Mouse (Mus musculus): ENCODE data around the gene Galnt18. TPM values are rescaled to one million over a fixed set of nuclear protein-coding genes. Genes with fewer than 3 reads are reported as not detected.

Gene Galnt18
- polyA plus RNA-seq, 1 experiment from 2014 or later = 6.8 TPM

GRCm38 (mm10) chr7:111791347-111791746 is 11.6 kb upstream of the Galnt18 start:
- Histone ChIP-seq H3K27me3 (ENCODE audit: low read depth, poor library complexity, severe bottlenecking) (no peaks in the 10 kb centered on the region), H3K4me3 (no peak overlapping the region), H3K4me1 (peaks cover 9% of the 10 kb centered on the region), H3K9me3 (replicated peaks) (no peaks in the 10 kb centered on the region), H3K27ac (replicated peaks) (peak overlapping the region; percentile 55; the same call in 1 of the 2 replicates), H3K36me3 (no peaks in the 10 kb centered on the region)
- WGBS = 40% methylated on average over 6 of the region's 6 CpGs
- DNase-seq (ENCODE audit: low spot score) = no peak

GRCm38 (mm10) chr7:111787921-111788320 is 8.1 kb upstream of the Galnt18 start:
- H3K27me3 ChIP-seq (ENCODE audit: low read depth, poor library complexity, severe bottlenecking) = no peaks in the 10 kb centered on the region
- H3K27ac ChIP-seq (replicated peaks) = no peak overlapping the region
- 87% methylated on average over 2 of the region's 2 CpGs for WGBS
- H3K36me3 ChIP-seq = no peaks in the 10 kb centered on the region
- H3K4me3 ChIP-seq = no peak overlapping the region
- H3K9me3 ChIP-seq (replicated peaks) = no peaks in the 10 kb centered on the region
- H3K4me1 ChIP-seq = peaks cover 9% of the 10 kb centered on the region
- no peak for DNase-seq (ENCODE audit: low spot score)

- H3K4me1 ChIP-seq = no peaks in the 10 kb centered on the region
- no peak overlapping the region for H3K4me3 ChIP-seq
- no peak for DNase-seq (ENCODE audit: low spot score)
- no peak overlapping the region for H3K27ac ChIP-seq (replicated peaks)
- no peaks in the 10 kb centered on the region for H3K9me3 ChIP-seq (replicated peaks)
- WGBS = 86% methylated on average over 8 of the region's 8 CpGs
- H3K36me3 ChIP-seq = no peaks in the 10 kb centered on the region
- H3K27me3 ChIP-seq (ENCODE audit: low read depth, poor library complexity, severe bottlenecking) = peaks cover 14% of the 10 kb centered on the region
Observed at GRCm38 (mm10) chr7:111785478-111785877, 5.7 kb upstream of the Galnt18 start.

GRCm38 (mm10) chr7:111782126-111782525 is 2.3 kb upstream of the Galnt18 start:
- Histone ChIP-seq H3K9me3 (replicated peaks) (no peaks in the 10 kb centered on the region), H3K4me1 (peaks cover 24% of the 10 kb centered on the region), H3K4me3 (no peak overlapping the region), H3K36me3 (no peaks in the 10 kb centered on the region), H3K27me3 (ENCODE audit: low read depth, poor library complexity, severe bottlenecking) (peaks cover 41% of the 10 kb centered on the region), H3K27ac (replicated peaks) (no peak overlapping the region)
- peak; percentile 65 for DNase-seq (ENCODE audit: low spot score)
- 60% methylated on average over 5 of the region's 5 CpGs for WGBS

GRCm38 (mm10) chr7:111781316-111781715 is 1.5 kb upstream of the Galnt18 start:
- no peak overlapping the region for H3K27ac ChIP-seq (replicated peaks)
- H3K9me3 ChIP-seq (replicated peaks) = no peaks in the 10 kb centered on the region
- DNase-seq (ENCODE audit: low spot score) = no peak
- peaks cover 24% of the 10 kb centered on the region for H3K4me1 ChIP-seq
- H3K4me3 ChIP-seq = no peak overlapping the region
- peaks cover 45% of the 10 kb centered on the region for H3K27me3 ChIP-seq (ENCODE audit: low read depth, poor library complexity, severe bottlenecking)
- 91% methylated on average over 6 of the region's 6 CpGs for WGBS
- H3K36me3 ChIP-seq = no peaks in the 10 kb centered on the region

- DNase-seq (ENCODE audit: low spot score) = peak; percentile 34
- H3K4me1 ChIP-seq = peaks cover 24% of the 10 kb centered on the region
- H3K27me3 ChIP-seq (ENCODE audit: low read depth, poor library complexity, severe bottlenecking) = peaks cover 45% of the 10 kb centered on the region
- peak overlapping the region; percentile 67 for H3K4me3 ChIP-seq
- 15% methylated on average over 27 of the region's 27 CpGs for WGBS
- no peaks in the 10 kb centered on the region for H3K9me3 ChIP-seq (replicated peaks)
- no peaks in the 10 kb centered on the region for H3K36me3 ChIP-seq
- H3K27ac ChIP-seq (replicated peaks) = peak overlapping the region; percentile 79
Observed at GRCm38 (mm10) chr7:111778789-111779503, 831 bp downstream of the Galnt18 start.

- peaks cover 45% of the 10 kb centered on the region for H3K27me3 ChIP-seq (ENCODE audit: low read depth, poor library complexity, severe bottlenecking)
- no peak for DNase-seq (ENCODE audit: low spot score)
- no peak overlapping the region for H3K27ac ChIP-seq (replicated peaks)
- peaks cover 24% of the 10 kb centered on the region for H3K4me1 ChIP-seq
- no peaks in the 10 kb centered on the region for H3K36me3 ChIP-seq
- 77% methylated on average over 7 of the region's 7 CpGs for WGBS
- no peaks in the 10 kb centered on the region for H3K9me3 ChIP-seq (replicated peaks)
- H3K4me3 ChIP-seq = peak overlapping the region; percentile 67
Observed at GRCm38 (mm10) chr7:111778212-111778611, 1.6 kb downstream of the Galnt18 start.

GRCm38 (mm10) chr7:111777186-111777585 is 2.6 kb downstream of the Galnt18 start:
- no peaks in the 10 kb centered on the region for H3K9me3 ChIP-seq (replicated peaks)
- no peak overlapping the region for H3K27ac ChIP-seq (replicated peaks)
- WGBS = 88% methylated on average over 2 of the region's 2 CpGs
- no peak overlapping the region for H3K4me3 ChIP-seq
- DNase-seq (ENCODE audit: low spot score) = no peak
- H3K4me1 ChIP-seq = peaks cover 24% of the 10 kb centered on the region
- H3K36me3 ChIP-seq = no peaks in the 10 kb centered on the region
- H3K27me3 ChIP-seq (ENCODE audit: low read depth, poor library complexity, severe bottlenecking) = peaks cover 45% of the 10 kb centered on the region

- DNase-seq (ENCODE audit: low spot score) = no peak
- H3K27me3 ChIP-seq (ENCODE audit: low read depth, poor library complexity, severe bottlenecking) = peaks cover 38% of the 10 kb centered on the region
- H3K27ac ChIP-seq (replicated peaks) = no peak overlapping the region
- H3K4me3 ChIP-seq = no peak overlapping the region
- 79% methylated on average over 7 of the region's 7 CpGs for WGBS
- no peaks in the 10 kb centered on the region for H3K9me3 ChIP-seq (replicated peaks)
- no peaks in the 10 kb centered on the region for H3K36me3 ChIP-seq
- peaks cover 24% of the 10 kb centered on the region for H3K4me1 ChIP-seq
Observed at GRCm38 (mm10) chr7:111776160-111776559, 3.6 kb downstream of the Galnt18 start.

- no peaks in the 10 kb centered on the region for H3K4me1 ChIP-seq
- H3K4me3 ChIP-seq = no peak overlapping the region
- no peak for DNase-seq (ENCODE audit: low spot score)
- H3K36me3 ChIP-seq = no peaks in the 10 kb centered on the region
- no peaks in the 10 kb centered on the region for H3K9me3 ChIP-seq (replicated peaks)
- H3K27me3 ChIP-seq (ENCODE audit: low read depth, poor library complexity, severe bottlenecking) = peaks cover 7% of the 10 kb centered on the region
- 87% methylated on average over 2 of the region's 2 CpGs for WGBS
- no peak overlapping the region for H3K27ac ChIP-seq (replicated peaks)
Observed at GRCm38 (mm10) chr7:111772398-111772797, 7.4 kb downstream of the Galnt18 start.

GRCm38 (mm10) chr7:111771251-111771801 is 8.5 kb downstream of the Galnt18 start:
- Histone ChIP-seq H3K4me3 (no peak overlapping the region), H3K27me3 (ENCODE audit: low read depth, poor library complexity, severe bottlenecking) (no peaks in the 10 kb centered on the region), H3K9me3 (replicated peaks) (no peaks in the 10 kb centered on the region), H3K27ac (replicated peaks) (no peak overlapping the region), H3K36me3 (no peaks in the 10 kb centered on the region), H3K4me1 (no peaks in the 10 kb centered on the region)
- 80% methylated on average over 8 of the region's 8 CpGs for WGBS
- no peak for DNase-seq (ENCODE audit: low spot score)

- Histone ChIP-seq H3K27me3 (ENCODE audit: low read depth, poor library complexity, severe bottlenecking) (no peaks in the 10 kb centered on the region), H3K4me3 (no peak overlapping the region), H3K36me3 (no peaks in the 10 kb centered on the region), H3K9me3 (replicated peaks) (no peaks in the 10 kb centered on the region), H3K4me1 (no peaks in the 10 kb centered on the region), H3K27ac (replicated peaks) (no peak overlapping the region)
- WGBS = 92% methylated on average over 3 of the region's 3 CpGs
- no peak for DNase-seq (ENCODE audit: low spot score)
Observed at GRCm38 (mm10) chr7:111770585-111770984, 9.2 kb downstream of the Galnt18 start.

GRCm38 (mm10) chr7:111766145-111766767 is 13.5 kb downstream of the Galnt18 start:
- Histone ChIP-seq H3K4me1 (peaks cover 9% of the 10 kb centered on the region), H3K36me3 (no peaks in the 10 kb centered on the region), H3K4me3 (no peak overlapping the region), H3K27me3 (ENCODE audit: low read depth, poor library complexity, severe bottlenecking) (no peaks in the 10 kb centered on the region), H3K9me3 (replicated peaks) (no peaks in the 10 kb centered on the region), H3K27ac (replicated peaks) (no peak overlapping the region)
- WGBS = 83% methylated on average over 9 of the region's 9 CpGs
- no peak for DNase-seq (ENCODE audit: low spot score)
